Mouse (Mus musculus) hindbrain, embryonic 12.5 days (tissue): ENCODE measurements around the gene Gm42715. TPM values are rescaled to one million over a fixed set of nuclear protein-coding genes. Genes with fewer than 3 reads are reported as not detected.
A peak's percentile ranks its signal among the peaks of the same experiment; 100 is the strongest.

Source experiments
- ATAC-seq: fragments of 200-750 bp; cut with Nextera tagmentation; 2 replicates; pipeline ENCODE4 v1.8.0; 2017; ENCODE audit warnings: moderate TSS enrichment; ENCODE audit not compliant: low FRiP score
- H3K27ac ChIP-seq: fragments of 300-500 bp; sonication (generic); 2 replicates; pipeline ENCODE4 v1.5.1; 2016; ENCODE audit warnings: mild to moderate bottlenecking
- H3K27me3 ChIP-seq: fragments of 300-500 bp; sonication (generic); 2 replicates; pipeline ENCODE4 v1.6.1; 2016; ENCODE audit warnings: mild to moderate bottlenecking
- H3K36me3 ChIP-seq: fragments of 300-500 bp; sonication (generic); 2 replicates; pipeline ENCODE4 v1.6.1; 2016; ENCODE audit warnings: mild to moderate bottlenecking
- H3K4me1 ChIP-seq: fragments of 300-500 bp; sonication (generic); 2 replicates; pipeline ENCODE4 v1.6.1; 2016
- H3K4me2 ChIP-seq: fragments of 300-500 bp; sonication (generic); replicated peaks from 2 replicates; pipeline ENCODE4 v1.6.1; 2016; ENCODE audit warnings: mild to moderate bottlenecking
- H3K4me3 ChIP-seq: fragments of 300-500 bp; sonication (generic); 2 replicates; pipeline ENCODE4 v1.5.1; 2016; ENCODE audit warnings: mild to moderate bottlenecking
- H3K9ac ChIP-seq: fragments of 300-500 bp; sonication (generic); 2 replicates; pipeline ENCODE4 v1.6.1; 2016; ENCODE audit warnings: mild to moderate bottlenecking, moderate library complexity
- H3K9me3 ChIP-seq: fragments of 300-500 bp; sonication (generic); replicated peaks from 2 replicates; pipeline ENCODE4 v1.6.1; 2016; ENCODE audit warnings: mild to moderate bottlenecking
- WGBS: fragments of 180-500 bp; shearing (Covaris S2); methylation state at CpG from one replicate; pipeline ENCODE4 v1.1.7; 2016; 5-methylcytosine and 5-hydroxymethylcytosine counted together
- polyA plus RNA-seq: library from polyadenylated mRNA; unstranded; fragments of >200 nt; fragmentation: Nextera tagmentation; extraction: Ambion mirVana; gene quantifications from 2 replicates; pipeline ENCODE4 v1.2.1, GENCODE M21; 2016

Gm42715 gene
- polyA plus RNA-seq = 16.7 and 16.9 TPM in 2 replicates

DNA sequence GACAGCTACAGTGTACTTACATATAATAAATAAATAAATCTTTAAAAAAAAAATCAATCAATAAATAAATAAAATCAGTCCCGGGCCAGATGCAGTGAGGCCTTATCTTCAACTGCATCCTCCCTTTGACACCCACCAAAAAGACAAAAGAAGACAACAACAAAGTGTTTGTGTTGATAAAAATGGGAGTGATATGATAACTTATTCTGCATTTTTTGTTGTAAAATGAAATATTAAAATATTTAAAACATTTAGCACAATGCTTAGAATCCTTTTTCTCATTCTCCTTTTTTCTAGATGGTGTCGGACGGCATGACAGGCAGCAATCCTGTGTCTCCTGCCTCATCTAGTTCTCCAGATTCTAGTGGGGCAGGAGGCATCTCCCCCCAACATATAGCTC is at the start of gene Gm42715:
TSS of gene Gm42715 (plus strand) at position 301 of the 400 bp plus-strand sequence.
- 97% methylated on average over 3 of the region's 3 CpGs for WGBS
- peaks cover 81% of the 10 kb centered on the region for H3K36me3 ChIP-seq

DNA sequence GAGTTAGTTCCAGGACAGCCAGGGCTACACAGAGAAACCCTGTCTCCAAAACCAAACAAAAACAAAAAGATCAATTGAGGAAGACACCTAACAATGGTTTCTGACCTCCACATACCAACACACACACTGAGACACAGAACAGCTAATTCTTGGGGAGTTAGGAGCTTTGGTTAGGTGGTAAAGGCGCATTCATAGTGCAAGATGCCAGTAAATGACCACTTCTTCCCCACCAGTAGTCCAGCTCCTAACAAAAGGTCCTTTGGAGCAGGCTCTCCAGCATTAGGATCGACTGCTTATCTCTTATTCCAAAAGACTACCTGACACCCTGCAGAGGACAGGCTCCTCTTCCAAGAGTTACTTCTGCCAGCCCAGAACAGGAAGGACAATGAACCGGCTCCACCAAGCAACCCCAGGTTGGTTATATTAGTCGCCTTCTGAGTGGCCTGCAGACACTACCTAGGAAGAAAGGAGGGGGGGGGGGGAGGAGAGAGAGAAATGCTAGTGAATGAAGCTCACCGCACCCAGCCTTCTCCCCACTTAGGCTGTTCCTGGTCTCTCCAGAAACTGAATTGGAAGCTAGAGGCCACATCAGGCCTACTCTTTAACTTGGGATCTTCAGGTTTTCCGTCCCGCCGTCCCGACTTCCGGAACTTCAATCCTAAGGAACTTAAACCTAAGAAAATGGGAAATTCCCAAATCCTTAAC is 49.2 kb upstream of the Gm42715 start:
- Histone ChIP-seq H3K4me3 (peak overlapping the region; percentile 89), H3K4me1 (peaks cover 17% of the 10 kb centered on the region), H3K4me2 (peak overlapping the region; percentile 76), H3K36me3 (peaks cover 41% of the 10 kb centered on the region), H3K27me3 (no peaks in the 10 kb centered on the region), H3K27ac (peak overlapping the region; percentile 98), H3K9me3 (no peaks in the 10 kb centered on the region), H3K9ac (peak overlapping the region; percentile 71)
- 9% methylated on average over 10 of the region's 10 CpGs for WGBS
- peak; percentile 47 for ATAC-seq

More for the DNA sequence above, at the start of gene Gm42715:
- no peak within 1 kb of the TSS for H3K4me3 ChIP-seq
- no peak within 1 kb of the TSS for H3K4me2 ChIP-seq
- H3K27me3 ChIP-seq = no peaks in the 10 kb centered on the region
- H3K9me3 ChIP-seq = no peaks in the 10 kb centered on the region
- no peak within 1 kb of the TSS for H3K27ac ChIP-seq
- no peak within 1 kb of the TSS for H3K9ac ChIP-seq
- H3K4me1 ChIP-seq = no peaks in the 10 kb centered on the region
- ATAC-seq = no peak

DNA sequence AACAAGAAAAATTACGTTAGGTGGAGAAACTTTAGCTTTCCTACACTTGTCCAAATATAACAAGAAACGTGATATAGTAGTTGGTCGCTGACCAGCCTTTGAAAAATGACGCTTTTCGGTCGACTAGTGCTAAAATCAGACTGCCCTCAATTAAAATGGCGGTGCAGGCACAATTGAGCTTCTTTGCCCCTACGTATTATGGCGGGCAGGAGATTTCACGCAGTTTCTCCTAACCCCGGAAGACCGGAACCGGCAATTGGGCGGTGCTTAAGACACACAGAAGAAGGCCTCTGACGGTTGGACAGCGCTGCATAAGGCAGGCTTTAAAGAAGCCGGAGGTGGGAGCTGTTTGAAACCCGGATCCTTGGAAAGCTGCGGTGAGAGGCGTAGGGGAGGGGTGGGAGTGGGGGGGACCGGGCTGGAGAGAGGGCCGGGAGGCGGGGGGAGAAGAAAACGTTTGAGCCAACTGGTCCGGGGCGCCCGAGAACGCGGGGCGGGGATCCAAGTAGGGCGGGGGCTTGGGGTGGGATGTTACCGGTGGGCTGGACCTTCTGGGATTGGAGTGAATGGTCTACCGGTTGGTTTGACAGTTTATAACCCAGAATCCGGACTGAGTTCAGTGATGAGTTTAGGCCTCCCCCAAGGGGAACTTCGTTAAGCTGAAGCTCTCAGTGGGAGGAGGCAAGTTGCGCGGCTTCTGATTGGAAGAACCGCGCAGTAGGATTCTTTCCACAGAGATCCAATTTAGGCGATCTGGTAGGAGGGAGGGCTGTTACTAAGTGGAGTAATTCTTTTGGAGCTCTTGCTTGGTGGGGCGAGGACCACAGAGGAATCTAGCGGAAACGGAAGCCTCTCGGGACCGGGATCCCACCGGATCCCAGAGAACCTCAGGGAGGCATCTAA is 48.4 kb upstream of the Gm42715 start:
- WGBS = under 1% methylated on average over 46 of the region's 46 CpGs
- Histone ChIP-seq H3K27me3 (no peaks in the 10 kb centered on the region), H3K27ac (peak overlapping the region; percentile 98), H3K4me1 (peaks cover 17% of the 10 kb centered on the region), H3K9ac (peak overlapping the region; percentile 96), H3K4me2 (peak overlapping the region; percentile 76), H3K9me3 (no peaks in the 10 kb centered on the region), H3K36me3 (peaks cover 43% of the 10 kb centered on the region), H3K4me3 (peak overlapping the region; percentile 89)
- ATAC-seq = peak; percentile 94

DNA sequence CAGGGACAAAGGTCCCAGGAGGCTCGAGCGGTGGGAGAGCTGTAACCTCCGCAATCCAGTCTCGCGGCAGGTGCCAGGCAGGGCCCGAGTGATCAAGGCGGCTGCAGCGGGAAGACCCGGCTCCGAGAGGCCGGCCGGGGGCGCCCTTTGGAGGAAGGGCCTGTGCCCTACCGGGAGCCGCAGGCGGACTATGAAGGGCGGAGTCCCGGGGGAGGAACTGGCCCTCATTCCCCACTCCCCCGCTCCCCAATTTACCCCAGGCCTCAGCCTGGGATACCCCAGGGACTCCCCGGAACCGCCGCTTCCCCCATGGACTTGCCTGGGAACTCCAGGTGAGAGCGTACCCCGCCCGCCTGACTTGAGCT is 47.8 kb upstream of the Gm42715 start:
- H3K4me2 ChIP-seq = peak overlapping the region; percentile 76
- peak overlapping the region; percentile 96 for H3K9ac ChIP-seq
- peak; percentile 30 for ATAC-seq
- H3K4me3 ChIP-seq = peak overlapping the region; percentile 89
- H3K27ac ChIP-seq = peak overlapping the region; percentile 98
- no peaks in the 10 kb centered on the region for H3K9me3 ChIP-seq
- H3K27me3 ChIP-seq = no peaks in the 10 kb centered on the region
- peaks cover 43% of the 10 kb centered on the region for H3K36me3 ChIP-seq
- peaks cover 17% of the 10 kb centered on the region for H3K4me1 ChIP-seq
- under 1% methylated on average over 24 of the region's 25 CpGs for WGBS

DNA sequence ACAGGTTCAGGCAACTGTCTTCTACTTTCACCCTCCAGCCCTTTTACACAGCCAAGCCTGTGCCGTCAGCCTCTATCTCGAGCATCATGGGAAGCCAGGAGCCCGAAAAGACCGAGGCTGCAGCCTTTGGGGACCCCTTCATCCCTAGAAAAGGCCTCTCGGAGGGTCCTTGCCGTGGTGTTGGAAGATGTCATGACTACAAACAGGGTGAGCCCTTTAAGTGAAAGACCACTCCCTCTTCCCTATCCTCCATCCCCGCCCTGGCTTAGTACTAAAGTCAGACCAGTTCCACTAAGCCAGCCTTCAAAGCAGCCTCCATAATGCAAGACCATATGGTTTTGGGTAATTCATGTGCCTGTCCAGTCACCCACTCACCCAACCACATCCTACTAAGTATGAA is 47.3 kb upstream of the Gm42715 start:
- Histone ChIP-seq H3K27me3 (no peaks in the 10 kb centered on the region), H3K4me2 (peak overlapping the region; percentile 76), H3K36me3 (peaks cover 43% of the 10 kb centered on the region), H3K27ac (peak overlapping the region; percentile 98), H3K9ac (peak overlapping the region; percentile 96), H3K4me1 (peaks cover 20% of the 10 kb centered on the region), H3K9me3 (no peaks in the 10 kb centered on the region), H3K4me3 (peak overlapping the region; percentile 89)
- no peak for ATAC-seq
- WGBS = 2% methylated on average over 7 of the region's 7 CpGs

DNA sequence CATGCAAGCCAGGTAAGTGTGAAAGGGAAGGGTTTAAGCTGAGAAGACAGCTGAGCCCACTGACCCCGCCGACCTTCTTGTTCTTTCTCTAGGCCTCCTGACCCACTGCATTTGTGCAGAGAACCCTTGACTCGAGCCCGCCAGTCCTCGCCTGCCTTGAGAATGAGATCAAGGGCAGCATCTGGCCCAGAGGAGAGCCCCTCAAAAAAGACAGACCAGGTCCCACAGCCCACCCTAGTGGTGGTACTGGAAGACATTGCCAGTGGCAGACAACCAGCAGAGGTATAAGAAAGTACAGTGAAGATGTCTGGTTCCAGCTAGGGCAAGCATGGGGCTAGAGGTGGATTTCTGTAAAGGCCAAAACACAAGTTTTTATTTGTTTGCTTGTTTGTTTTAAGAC is 45.7 kb upstream of the Gm42715 start:
- 76% methylated on average over 5 of the region's 5 CpGs for WGBS

DNA sequence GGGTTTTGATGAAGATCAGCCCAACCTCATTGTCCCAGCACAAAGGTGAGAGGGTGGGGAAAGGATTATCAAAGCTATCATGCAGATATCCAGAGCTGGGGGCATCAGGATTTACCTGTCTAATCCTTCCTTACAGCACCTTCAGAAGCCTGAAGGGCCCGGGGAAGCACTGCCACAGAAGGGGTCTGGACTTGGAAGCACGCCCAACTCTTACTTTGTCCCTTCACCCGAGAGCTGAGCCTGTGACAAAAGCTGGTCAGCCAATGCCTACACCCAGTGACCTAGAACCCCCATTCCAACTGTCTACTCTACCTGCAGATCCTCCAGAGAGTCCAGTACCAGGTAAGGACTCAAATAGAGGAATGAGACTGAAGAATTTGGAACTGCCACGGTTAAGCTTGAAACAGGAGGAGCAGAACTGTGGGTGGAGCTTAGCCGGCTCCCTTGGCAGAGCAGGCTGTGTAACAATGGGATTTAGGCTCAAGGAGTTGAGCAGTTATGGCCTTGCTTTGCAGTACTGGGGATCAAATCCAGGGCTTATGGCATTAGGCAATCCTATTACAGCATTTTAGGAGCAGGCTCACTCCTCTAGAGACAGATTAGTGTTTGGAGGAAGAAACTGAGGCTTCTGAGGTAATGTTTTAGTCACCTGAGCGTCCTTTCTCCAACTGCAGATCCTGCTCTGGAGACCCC is 44.9 kb upstream of the Gm42715 start:
- H3K9ac ChIP-seq = no peak overlapping the region
- no peak for ATAC-seq

More for the DNA sequence above, 45.7 kb upstream of the Gm42715 start:
- Histone ChIP-seq H3K4me1 (peaks cover 24% of the 10 kb centered on the region), H3K27ac (no peak overlapping the region), H3K9me3 (no peaks in the 10 kb centered on the region), H3K27me3 (no peaks in the 10 kb centered on the region), H3K36me3 (peaks cover 37% of the 10 kb centered on the region), H3K4me2 (no peak overlapping the region), H3K4me3 (no peak overlapping the region), H3K9ac (no peak overlapping the region)
- ATAC-seq = no peak

DNA sequence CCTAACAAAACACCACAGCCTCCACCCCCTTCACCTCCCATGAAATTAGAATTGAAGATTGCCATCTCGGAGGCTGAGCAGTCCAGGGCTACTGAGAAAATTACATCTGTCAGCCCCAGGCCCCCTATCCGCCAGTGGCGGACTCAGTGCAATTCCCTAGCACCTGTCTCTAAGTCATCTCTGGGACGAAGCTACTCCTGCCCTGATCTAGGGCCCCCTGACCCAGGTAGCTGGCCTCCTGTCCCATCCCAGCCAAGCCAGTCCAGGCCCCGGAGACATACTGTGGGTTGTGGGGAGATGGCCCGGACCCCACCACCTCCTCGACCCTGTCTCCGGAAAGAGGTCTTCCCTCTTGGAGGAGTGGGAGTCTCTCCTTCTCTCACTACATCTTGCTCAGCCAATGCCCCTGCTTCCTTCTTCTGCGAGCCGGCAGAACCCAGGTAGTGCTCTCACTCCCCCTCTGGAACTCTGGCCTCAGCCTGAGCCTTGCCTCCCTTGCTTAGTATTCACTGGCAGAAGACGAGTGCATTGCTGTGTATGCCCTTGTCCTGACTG is 44.1 kb upstream of the Gm42715 start:
- peaks cover 27% of the 10 kb centered on the region for H3K4me1 ChIP-seq
- H3K9me3 ChIP-seq = no peaks in the 10 kb centered on the region
- no peaks in the 10 kb centered on the region for H3K27me3 ChIP-seq
- H3K4me3 ChIP-seq = no peak overlapping the region
- no peak overlapping the region for H3K9ac ChIP-seq
- no peak for ATAC-seq
- WGBS = 96% methylated on average over 11 of the region's 11 CpGs
- peaks cover 37% of the 10 kb centered on the region for H3K36me3 ChIP-seq
- no peak overlapping the region for H3K27ac ChIP-seq
- no peak overlapping the region for H3K4me2 ChIP-seq

More for the DNA sequence above, 44.9 kb upstream of the Gm42715 start:
- no peak overlapping the region for H3K27ac ChIP-seq
- H3K36me3 ChIP-seq = peaks cover 37% of the 10 kb centered on the region
- no peak overlapping the region for H3K4me2 ChIP-seq
- WGBS = 87% methylated on average over 6 of the region's 6 CpGs
- H3K9me3 ChIP-seq = no peaks in the 10 kb centered on the region
- peaks cover 22% of the 10 kb centered on the region for H3K4me1 ChIP-seq
- H3K27me3 ChIP-seq = no peaks in the 10 kb centered on the region
- no peak overlapping the region for H3K4me3 ChIP-seq

DNA sequence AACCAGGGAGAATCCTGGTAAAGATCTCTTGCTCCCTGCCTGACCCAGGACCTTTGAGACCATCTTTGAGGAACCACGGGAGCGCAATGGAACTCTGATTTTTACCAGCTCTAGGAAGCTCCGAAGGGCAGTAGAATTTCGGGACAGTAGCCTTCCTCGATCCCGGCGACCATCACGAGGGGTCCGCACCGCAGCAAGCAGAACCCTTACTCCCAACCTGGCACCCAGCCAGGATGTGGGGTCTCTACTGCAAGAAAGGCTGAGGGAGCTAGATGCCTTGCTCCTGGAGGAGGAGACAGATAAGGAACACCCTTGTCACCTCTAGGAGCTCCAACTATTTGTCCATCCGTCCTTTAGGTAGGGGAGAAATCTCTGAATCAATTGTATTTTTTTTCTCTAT is 43.0 kb upstream of the Gm42715 start:
- peaks cover 37% of the 10 kb centered on the region for H3K4me1 ChIP-seq
- H3K36me3 ChIP-seq = peaks cover 44% of the 10 kb centered on the region
- H3K4me3 ChIP-seq = no peak overlapping the region
- no peaks in the 10 kb centered on the region for H3K9me3 ChIP-seq
- no peak overlapping the region for H3K4me2 ChIP-seq
- WGBS = 96% methylated on average over 11 of the region's 11 CpGs
- no peak overlapping the region for H3K9ac ChIP-seq
- H3K27ac ChIP-seq = no peak overlapping the region
- no peaks in the 10 kb centered on the region for H3K27me3 ChIP-seq
- no peak for ATAC-seq

DNA sequence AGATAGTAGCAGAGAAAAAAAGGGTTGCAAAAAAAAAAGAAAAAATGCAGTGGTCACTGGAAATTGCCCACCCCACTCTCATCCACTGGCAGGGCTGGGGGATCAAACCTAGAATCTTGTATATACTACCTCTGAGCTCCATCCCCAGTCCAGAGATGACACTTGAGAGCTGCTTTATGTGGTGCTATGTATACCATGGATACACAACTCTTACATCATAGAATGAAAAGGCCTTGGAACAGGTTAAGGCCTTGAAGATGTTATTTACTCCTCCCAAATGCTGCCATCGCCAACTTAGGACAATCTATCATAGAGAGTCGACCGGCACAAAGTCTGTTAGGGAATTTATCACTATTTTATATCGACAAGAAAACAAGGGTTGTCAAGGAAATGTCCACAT is 42.5 kb upstream of the Gm42715 start:
- H3K27ac ChIP-seq = no peak overlapping the region
- H3K4me2 ChIP-seq = peak overlapping the region; percentile 100
- 89% methylated on average over 4 of the region's 4 CpGs for WGBS
- no peaks in the 10 kb centered on the region for H3K27me3 ChIP-seq
- H3K4me1 ChIP-seq = peaks cover 38% of the 10 kb centered on the region
- peak overlapping the region; percentile 99 for H3K4me3 ChIP-seq
- 0 out of 2 replicates have a peak overlapping the region, but pooled peaks have one; percentile 35 for H3K9ac ChIP-seq
- peaks cover 48% of the 10 kb centered on the region for H3K36me3 ChIP-seq
- H3K9me3 ChIP-seq = no peaks in the 10 kb centered on the region
- no peak for ATAC-seq

DNA sequence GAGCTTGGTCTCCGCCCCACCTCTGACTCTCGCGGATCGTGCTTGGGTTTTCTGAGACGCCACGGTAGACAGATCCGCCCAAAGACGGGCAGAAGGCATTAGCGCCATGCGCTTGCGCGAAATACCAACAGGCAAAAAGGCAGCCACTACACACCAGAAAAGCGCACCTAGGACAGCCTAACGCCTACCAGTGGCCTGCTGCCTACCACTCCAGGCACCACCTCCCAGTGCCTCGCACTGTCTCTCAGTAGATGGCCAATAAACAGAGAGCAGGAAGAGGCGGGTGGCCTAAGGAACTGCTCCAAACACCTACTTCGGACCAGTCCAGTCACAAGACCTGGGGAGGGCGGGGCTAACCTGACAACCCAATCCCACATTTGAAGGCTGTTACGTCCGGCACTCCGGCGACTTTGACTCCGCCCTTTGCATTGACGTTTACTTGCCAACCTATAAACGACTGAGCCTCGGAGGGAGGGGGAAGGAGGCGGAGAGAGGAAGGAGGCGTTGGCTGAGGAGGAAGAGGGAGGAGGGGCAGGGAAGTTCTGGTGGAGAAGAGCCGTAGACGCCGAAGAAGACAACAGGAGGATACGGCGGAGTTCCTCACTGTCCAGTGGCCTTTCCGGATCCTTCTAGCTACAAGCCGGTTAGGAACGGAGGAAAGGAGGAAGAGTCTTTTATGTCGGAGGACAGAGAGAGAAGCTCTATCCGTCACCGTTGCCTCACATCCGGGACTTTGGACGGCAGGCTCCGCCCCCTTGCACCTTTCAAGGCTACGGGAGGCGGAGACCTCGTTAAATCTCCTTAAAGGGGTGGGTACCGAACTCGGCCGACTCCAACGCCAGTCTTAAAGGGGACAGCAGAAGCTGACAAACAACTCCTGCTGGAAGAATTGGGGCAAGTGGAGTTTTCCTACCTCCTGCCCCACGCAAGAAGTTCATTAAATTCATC is 41.4 kb upstream of the Gm42715 start:
- ATAC-seq = peak; percentile 94
- no peaks in the 10 kb centered on the region for H3K9me3 ChIP-seq

More for the DNA sequence above, 41.4 kb upstream of the Gm42715 start:
- H3K27ac ChIP-seq = peak overlapping the region; percentile 97
- WGBS = under 1% methylated on average over 50 of the region's 50 CpGs
- H3K4me2 ChIP-seq = peak overlapping the region; percentile 100
- peak overlapping the region; percentile 99 for H3K4me3 ChIP-seq
- peaks cover 30% of the 10 kb centered on the region for H3K4me1 ChIP-seq
- peak overlapping the region; percentile 99 for H3K9ac ChIP-seq
- H3K36me3 ChIP-seq = peaks cover 58% of the 10 kb centered on the region
- no peaks in the 10 kb centered on the region for H3K27me3 ChIP-seq
